Mouse (Mus musculus) ovary, adult 18-20 months (tissue): ENCODE results near the gene Lrp1.

Source experiments
- DNase-seq: peaks from one replicate; pipeline ENCODE4 v3.0.0; 2022; ENCODE audit warnings: low spot score, mixed read lengths

Gene Lrp1

GRCm38 (mm10) chr10:127500894-127501893 lies 119.8 kb downstream of the Lrp1 start, which contains the start of gene Stac3:
Gene Stac3 (plus strand): TSS chr10:127501686.
- no peak for DNase-seq

- no peak for DNase-seq
These were observed 120.9 kb downstream of the Lrp1 start for GRCm38 (mm10) chr10:127500042-127500441.

- DNase-seq: no peak
These were observed 121.4 kb downstream of the Lrp1 start for GRCm38 (mm10) chr10:127499516-127499915.

- no peak for DNase-seq
These were observed 124.8 kb downstream of the Lrp1 start for GRCm38 (mm10) chr10:127496156-127496555.

- no peak for DNase-seq
These were observed 128.8 kb downstream of the Lrp1 start for GRCm38 (mm10) chr10:127492118-127492517.

GRCm38 (mm10) chr10:127491128-127491512 lies 129.8 kb downstream of the Lrp1 start:
- no peak for DNase-seq

GRCm38 (mm10) chr10:127490160-127491127 lies 130.5 kb downstream of the Lrp1 start:
- DNase-seq: no peak

- no peak for DNase-seq
These were observed 132.1 kb downstream of the Lrp1 start for GRCm38 (mm10) chr10:127488856-127489255.
